Mouse (Mus musculus) frontal cortex, adult (tissue): ENCODE measurements around the gene Uqcrc2.

Source experiments
- ATAC-seq: cut with Nextera tagmentation; 2 replicates; pipeline ENCODE4 v1.9.2; 2017; ENCODE audit warnings: mild to moderate bottlenecking, moderate library complexity, mixed read lengths; ENCODE audit not compliant: low TSS enrichment

Gene Uqcrc2

DNA sequence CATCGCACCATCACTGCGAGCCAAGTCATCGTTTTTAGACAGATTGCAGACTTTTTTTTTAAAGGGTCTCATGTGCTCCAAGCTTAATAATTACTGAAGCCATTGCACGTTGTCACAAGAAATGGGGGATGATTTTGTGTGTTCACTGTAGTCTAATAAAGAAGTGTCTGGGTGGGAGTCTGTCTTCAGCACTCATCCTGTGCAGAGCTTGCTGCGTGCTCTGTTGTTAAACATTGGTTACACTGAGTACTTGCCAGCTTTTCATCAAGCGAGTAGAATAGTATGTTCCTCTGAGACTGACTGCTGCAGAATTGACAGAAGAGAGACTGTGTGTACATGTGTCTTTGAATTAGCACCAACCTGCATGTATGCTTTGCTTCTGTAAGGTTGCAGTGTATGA is 50.3 kb downstream of the Uqcrc2 start:
- ATAC-seq, result peak; percentile 50

DNA sequence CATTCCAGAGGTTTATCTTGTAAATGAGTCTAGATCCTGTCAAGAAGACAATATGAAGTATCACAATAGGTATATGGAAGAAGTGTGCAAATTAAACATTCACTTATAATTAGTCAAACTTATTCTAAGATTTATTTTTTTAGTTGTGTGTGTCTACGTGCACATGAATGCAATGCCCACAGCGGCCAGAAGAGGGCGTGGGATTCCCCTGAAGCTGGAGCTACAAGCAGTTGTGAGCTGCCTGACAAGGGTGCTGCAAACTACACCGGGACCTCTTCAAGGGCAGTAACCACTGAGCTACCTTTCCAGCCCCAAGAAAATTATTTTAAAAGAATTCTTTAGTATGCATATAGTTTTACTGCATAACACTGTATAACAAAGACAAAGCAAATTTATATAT is 55.7 kb downstream of the Uqcrc2 start:
- no peak for ATAC-seq

DNA sequence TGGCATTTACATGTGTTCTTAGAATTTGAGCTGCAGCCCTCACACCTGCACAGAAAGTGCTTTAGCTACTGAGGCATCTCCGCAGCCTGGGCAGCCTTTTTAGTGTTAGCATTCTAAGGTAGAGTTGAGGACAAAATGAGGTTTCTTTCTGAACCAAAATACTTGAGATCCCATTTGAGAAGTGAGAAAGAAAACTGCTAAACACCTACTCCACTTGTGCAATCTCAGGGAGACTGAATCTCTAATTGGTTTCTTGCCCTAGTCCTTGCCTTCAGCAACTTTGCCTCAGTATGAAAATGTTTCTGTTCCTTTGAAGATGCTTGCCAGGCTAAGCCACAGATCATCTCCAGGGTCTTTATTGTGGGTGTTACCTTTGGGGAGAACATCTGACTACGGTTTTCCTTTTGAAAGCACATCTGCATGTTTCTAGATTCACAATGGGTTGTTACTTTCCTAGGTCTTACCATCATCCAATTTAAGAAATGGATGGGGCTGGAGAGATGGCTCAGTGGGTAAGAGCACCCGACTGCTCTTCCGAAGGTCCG is 58.9 kb downstream of the Uqcrc2 start:
- ATAC-seq, result peak; percentile 88

DNA sequence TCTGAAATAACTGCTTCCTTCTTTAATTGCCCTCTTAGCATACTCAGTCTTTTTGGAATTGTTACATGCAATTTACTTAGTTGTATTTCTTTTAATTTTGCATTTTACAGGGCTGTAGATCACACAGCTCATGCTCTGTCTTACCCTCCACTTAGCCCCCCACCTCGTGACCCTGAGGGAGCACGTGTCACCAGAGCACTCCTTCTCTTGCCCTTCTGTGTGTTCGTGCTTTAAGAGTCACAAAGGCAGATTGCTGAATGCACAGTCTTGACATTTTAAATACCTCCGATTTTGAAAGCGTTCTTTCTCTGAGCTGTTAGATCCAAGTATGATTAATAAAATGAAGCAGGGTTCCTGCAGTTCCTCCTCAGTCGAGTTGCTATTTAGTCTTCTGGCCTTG is 60.2 kb downstream of the Uqcrc2 start:
- ATAC-seq, result no peak

DNA sequence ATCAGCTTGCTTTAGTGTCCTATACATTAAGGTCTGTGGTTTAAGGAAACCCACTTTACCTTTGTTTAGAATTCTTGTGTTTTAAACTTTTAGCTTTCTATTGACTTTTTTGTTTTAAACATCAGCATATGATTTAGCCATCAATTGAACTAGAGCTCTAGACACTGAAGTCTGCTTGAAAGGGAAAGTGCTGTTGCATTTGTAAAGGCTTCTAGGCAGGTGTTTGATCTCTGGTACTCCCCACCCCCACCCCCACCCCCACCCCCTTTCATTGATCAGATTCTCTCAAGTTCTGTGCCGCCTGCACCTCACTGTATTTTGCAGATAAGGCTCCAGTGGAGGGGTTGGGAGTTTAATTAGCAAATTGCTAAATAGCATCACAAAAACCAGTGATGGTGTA is 60.7 kb downstream of the Uqcrc2 start:
- no peak for ATAC-seq

DNA sequence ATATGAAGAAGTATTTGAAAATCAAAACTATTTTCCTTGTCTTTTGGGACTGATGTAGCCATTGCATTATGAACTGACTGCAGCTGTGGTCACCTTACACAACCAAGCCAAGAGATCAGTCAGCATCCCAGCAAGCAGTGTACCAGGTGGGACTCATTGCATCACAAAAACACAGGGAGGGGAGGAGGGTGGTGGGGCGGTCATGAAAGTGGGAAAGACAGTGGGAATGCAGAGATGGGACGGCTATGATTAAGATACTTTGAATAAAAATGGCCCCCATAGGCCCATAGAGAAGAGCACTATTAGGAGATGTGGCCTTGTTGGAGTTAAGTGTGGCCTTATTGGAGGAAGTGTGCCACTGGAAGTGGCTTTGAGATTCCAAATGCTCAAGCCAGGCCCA is 61.4 kb downstream of the Uqcrc2 start:
- ATAC-seq, result no peak

DNA sequence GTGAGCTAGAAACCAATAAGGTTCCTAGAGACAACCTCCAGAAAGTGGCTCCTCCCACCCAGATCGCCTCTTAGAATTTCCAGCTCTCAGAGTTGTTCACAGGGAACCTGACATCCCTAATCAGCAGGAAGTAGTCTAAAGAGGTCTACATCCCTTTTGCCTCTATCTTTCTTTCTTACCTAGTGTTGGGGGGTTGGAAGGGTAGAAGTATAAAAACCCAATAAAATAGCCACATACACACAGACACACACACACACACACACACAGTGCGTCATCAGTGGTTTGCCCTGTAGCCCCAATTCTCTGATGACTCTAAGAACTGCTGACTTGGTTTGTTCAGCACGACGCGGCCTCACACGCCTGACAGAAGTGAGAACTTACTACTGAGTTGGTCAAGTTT is 64.6 kb downstream of the Uqcrc2 start:
- ATAC-seq, result no peak

DNA sequence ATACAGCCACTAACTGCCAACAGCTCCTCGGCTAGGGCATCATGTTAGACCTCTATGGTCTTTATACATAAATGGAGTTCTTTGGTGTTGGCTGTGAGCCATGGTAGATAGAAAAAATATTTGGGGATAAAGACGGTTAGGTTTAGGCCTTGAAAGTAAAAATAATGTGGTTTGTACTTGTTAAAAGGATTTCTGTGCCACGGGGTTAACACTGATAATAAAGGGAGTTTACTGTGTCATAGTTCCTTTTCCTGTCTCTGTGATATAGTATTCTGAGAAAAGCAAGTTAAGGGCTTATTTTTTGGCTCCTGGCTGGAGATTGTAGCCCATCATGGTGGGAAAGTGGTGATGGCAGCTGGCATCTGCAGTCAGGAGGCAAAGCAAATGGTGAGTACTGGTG is 68.9 kb downstream of the Uqcrc2 start:
- no peak for ATAC-seq
